Mouse (Mus musculus): ENCODE measurements around the gene Ino80e.
"Not testable (repeated sequence)": the region's sequence is repeated elsewhere in the genome, so short reads cannot be mapped to it uniquely, and the experiment has no call there.

Gene Ino80e

DNA sequence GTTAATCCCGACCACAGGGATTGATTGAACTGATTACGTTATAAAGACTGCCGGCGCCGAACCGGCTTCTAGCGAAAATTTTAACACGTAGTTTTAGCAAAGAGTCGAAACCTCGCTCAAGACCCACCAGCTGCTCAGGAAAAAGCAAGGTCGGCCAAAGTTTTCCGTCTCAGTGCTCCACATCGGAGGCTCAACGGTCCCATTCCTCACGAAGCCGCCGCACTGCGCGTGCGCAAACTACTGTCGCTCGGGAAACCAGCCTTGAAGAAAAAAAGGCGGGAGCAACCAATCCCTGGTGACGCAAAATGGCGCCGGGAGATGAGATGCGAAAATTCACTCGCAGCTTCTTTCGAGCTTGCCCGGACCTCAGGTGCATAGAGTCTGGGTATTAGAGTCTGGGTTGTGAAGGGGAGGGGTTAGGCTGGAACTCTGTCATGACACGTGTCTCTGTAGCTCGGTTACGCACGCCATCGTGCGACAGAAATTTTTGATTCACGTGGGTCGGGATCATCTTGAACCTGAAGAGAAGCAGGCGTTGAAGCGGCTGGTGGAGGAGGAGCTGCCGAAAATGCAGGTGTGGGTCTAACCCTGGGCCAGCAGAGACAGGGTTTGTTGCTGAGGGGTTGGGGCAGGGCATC lies at the start of gene Ino80e:
Gene Ino80e (minus strand): TSS at position 231 of the 638 bp plus-strand sequence.
- peak; percentile 93 for DNase-seq (ENCODE audit: low read depth)

DNA sequence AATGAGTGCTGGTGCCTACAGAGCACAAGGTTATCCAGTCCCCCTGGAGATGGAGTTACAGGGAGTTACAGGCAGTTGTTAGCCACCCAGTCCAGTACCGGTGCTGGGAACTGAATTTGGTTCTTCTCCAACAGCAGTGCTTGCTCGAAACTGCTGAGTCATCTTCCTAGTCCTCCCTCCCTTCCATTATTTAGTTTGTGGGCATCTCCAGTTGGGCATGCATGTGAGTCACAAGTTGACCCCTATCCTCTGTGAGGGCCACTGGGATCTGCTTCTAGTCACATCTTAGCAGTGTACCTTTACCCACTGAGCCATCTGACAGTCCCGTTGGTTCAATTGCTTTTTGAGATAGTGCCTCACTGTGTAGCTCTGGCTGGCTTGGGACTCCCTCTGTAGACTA lies 43.4 kb upstream of the Ino80e start:
- DNase-seq (ENCODE audit: low read depth), result peak; percentile 80

GRCm38 (mm10) chr7:126899781-126900180 lies 37.6 kb upstream of the Ino80e start:
- DNase-seq (ENCODE audit: low read depth), result not testable (repeated sequence)

DNA sequence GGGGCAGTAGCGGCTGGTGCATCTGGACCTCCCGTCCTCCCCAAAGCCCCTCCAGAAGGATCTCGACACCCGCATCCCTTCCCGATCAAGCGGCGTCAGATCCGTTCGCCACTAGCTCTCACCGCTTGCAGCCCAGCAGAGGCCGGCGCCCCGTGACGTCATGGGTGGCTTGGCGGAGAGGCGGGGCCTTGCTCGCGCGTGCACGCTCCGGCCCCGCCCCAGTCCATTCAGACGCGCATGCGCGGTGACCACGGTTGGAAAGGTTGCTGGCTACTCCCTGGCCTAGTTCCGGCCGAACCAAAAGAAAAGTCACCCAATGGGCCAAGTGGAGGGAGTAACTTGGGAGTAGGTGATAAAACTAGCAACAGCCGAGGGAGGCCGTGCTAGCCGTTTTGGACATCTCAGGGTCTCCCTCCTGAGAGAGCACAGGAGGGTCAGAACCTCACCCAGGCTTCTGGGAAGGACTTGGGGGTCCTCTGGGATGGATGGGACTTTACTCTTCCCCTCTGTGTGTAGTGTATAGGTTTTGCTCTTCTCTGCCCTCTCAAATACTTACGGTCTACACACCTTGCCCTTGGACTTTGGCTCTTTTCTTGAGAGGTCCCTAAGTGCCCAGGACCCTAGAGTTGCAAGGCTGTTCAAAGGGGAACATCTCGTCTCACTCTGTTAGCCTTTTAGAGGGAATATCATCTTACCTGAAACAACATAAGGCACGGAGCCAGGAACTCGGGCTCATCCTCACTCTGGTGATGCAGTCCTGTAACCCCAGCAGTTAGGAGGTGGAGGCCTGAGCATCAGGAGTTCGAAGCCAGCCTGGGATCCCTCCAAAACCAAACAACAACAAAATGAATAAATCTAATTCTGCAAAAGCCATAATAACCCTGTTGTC lies 36.2 kb upstream of the Ino80e start:
- DNase-seq (ENCODE audit: low read depth), result peak; percentile 94

- DNase-seq (ENCODE audit: low read depth), result peak; percentile 82
Observed at GRCm38 (mm10) chr7:126897390-126898101, 35.4 kb upstream of the Ino80e start.

DNA sequence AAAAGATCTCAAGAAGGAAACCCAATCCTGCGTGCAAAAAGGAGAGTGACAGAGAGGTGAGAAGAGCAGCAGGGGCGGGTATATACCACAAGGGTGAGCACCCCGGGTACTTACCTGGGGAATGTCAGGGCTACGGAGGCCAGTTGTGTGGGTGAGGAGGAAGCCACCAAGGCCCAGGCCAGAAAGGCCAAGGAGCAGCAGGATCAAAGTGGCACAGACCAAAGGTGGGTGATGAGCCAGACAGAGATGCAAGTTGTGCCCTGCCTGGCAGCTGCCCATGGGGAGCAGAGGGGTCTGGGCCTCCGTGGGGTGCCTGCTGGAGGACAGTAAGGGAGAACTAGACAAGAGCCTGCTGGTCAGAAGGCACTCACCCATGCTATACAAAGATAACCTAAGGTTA lies 34.7 kb upstream of the Ino80e start:
- DNase-seq (ENCODE audit: low read depth), result no peak

DNA sequence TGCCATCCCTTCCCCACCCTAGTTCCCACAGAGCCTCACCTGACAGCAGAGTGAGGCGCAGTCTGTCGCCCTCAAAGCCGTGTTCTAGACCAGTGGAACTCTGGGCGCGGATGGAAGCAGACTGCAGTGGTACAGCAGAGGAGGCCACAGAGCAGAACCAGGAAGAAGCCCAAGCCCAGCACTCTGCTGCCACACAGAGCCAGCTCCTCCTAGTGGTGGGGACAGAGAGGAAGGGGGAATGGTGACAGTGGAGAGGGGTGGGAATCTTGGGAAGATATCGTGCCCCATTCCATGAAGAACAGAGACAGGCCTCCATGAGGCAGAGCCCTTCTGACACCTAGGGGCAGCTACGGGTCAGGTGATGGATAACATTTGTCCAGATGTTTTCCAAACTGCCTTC lies 26.7 kb upstream of the Ino80e start:
- DNase-seq (ENCODE audit: low read depth), result peak; percentile 32

- no peak for DNase-seq (ENCODE audit: low read depth)
Observed at GRCm38 (mm10) chr7:126887281-126887680, 25.1 kb upstream of the Ino80e start.

DNA sequence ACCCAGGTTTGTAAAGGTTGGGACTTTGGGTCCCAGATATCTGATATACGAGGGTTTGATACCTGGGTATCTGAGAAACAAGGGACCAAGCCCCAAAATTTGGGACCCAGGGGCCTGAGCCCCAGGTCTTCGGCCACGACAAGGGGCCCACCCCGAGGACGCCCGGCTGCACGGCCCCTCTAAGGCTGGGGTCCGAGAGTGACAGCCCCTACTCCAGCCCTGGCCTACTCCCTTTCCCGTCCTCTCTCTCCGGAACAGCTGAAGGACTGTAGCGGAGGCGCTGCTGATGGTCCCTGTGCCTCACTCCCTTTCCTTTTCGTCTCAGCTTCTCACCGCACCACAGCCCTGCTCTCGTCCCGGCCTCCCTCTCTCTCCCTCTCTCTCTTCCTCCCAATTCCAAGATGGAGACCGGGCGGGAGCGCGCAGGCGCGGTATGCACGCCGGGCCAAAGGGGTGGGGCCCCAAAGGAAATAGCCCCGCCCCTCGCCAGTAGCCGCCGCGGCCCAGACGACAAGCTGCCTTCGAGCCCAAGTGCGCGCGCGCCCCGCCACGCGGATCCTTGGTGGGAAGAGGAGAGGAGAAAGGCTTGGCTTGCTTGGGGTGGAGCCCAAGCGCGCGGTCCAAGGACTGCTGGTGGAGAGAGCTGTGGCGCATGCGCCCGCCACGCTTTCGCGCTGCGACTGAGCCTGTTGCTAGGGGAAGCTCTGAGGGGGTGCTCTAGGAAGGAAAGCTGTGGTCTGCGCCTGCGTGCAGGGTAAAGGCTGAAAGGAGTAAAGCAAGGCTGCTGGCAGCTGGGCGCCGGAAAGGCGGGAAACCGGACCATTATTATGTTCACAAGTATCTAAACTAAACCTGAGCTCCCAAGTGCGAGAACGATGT lies 22.3 kb upstream of the Ino80e start, which contains the start of gene Taok2:
Gene Taok2 (minus strand): TSS at position 418 of the 879 bp plus-strand sequence.
- DNase-seq (ENCODE audit: low read depth), result peak; percentile 99

DNA sequence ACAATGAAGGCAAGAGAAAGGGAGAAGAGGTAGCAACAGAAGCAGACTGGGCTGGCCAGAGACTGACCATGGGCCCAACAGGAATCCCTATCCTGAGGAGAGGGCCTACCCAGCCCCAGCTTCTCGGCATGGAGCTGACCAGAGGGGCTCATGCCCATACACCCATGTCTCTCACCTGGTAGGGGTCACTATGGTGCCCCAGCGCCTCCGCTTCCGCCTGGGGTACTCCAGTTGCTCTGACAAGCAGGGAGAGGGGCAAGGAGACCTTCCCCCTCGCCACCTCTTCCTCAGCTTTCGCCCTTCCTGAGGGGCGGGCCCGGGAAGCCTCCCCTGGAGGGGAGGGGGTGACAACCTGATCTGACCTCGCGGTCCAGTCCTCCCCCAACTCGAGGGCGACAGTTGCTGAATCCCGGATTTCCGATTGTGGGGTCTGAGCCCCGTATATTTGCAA lies 21.6 kb upstream of the Ino80e start:
- peak; percentile 59 for DNase-seq (ENCODE audit: low read depth)

GRCm38 (mm10) chr7:126881040-126881439 lies 18.9 kb upstream of the Ino80e start:
- peak; percentile 37 for DNase-seq (ENCODE audit: low read depth)

DNA sequence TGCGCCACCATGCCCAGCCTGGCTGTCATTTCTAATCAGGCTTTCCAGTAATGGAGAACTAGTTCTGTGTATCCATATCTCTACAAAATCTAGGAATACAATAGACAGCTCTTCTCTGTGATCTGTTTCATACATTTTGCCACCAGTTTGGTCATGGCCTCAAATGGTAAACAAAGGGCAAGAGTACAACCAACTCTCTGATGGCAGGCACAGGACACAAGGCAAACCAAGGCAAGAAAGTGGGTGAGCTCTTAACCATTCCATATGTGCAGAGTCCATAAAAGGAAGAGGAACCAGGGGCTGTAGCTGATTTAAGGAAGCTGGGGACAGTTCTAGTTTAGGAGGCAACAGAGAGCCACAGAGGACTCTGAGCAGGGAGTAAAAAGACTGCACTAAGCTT lies 15.1 kb upstream of the Ino80e start:
- no peak for DNase-seq (ENCODE audit: low read depth)

DNA sequence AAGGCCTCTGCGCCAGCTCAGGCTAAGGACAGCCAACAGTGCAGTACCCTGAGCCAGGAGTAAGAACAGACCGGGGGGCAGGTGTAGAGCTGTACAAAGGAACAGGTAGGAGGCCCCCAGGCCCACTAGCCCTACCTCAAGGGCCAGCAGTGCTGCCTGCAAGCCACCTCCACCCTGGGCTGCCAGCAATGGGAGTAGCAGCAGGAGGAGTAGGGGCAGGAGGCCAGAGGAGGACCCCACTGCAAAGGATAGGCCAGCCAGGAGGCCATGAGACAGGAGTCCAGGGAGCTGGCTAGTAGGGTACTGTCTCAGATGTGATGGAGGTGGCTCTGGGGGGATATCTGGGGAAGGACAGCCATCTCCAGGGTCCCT lies 8.3 kb upstream of the Ino80e start:
- no peak for DNase-seq (ENCODE audit: low read depth)

GRCm38 (mm10) chr7:126869780-126870519 lies 7.8 kb upstream of the Ino80e start:
- DNase-seq (ENCODE audit: low read depth), result no peak

- DNase-seq (ENCODE audit: low read depth), result no peak
Observed at GRCm38 (mm10) chr7:126868003-126868402, 5.8 kb upstream of the Ino80e start.

DNA sequence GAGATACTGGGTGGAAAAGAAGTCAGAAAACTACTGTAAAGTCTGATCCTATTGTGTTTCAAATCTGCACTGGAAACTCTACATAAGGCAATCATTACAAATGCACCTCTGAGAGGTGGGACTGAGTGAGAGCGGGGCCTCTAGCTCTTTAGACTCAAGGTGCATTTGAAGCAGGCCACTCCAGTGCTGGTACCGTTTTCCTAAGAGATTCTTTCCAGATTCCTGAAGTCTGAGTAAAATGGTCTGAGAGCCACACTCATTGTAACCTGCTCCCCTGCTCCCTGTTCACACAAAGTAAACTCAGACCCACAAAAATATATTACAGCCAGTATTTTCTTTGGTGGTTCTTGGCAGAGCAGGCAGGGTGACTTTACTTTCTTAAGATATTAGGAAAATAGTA lies 5.4 kb upstream of the Ino80e start:
- DNase-seq (ENCODE audit: low read depth), result no peak

- no peak for DNase-seq (ENCODE audit: low read depth)
Observed at GRCm38 (mm10) chr7:126863791-126864190, 1.6 kb upstream of the Ino80e start.

DNA sequence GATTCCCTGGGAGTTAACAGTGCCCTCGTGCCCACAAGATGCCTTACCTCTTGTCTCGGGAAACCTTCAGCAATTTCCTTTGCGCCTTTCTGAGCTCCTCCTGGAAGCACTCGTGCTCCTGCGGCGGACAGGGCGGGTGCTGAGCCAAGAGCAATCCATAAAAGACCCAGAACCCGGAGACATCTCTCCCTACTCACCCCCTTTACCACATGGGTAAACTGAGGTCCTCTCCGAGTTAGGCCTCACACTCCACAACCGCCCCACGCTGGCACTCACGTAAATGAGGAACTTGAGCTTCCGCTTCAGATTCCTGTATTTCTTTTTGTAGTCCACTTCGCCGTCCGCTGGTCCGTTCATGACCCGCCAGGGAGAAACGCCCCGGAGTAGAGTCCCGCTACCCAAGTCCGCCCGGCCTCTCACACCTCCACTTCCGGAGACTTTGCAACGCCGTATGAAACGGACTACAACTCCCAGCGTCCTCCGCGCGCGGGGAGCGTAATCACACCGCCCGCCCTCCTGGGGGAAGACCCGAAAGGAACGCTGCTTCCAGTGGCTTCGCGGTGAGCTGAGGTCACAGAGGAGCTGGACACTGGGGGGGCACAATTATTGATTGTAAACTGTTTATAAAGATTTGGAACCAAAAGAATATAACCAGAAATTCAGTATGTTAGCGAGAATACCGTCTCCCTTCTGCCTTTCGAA lies 597 bp downstream of the Ino80e start, which contains the start of gene Hirip3:
Gene Hirip3 (plus strand): TSS at position 544 of the 702 bp plus-strand sequence.
- DNase-seq (ENCODE audit: low read depth), result peak; percentile 96

DNA sequence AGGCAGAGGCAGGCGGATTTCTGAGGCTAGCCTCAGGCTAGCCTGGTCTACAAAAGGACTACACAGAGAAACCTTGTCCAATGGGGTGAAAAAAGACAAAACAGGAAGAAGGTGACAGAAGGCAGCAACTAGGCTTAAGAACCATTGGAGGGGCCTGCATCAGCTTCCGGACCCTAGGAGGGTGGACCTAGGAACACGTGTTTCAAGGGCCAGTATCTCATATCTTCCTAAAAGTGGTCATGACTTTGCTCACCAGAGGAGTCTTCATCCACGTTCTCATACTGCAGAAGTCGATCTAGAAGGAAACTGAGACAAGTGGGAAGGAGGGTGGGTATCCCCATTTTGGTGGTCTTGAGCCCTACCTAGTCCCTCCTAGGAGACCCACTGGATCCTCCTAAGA lies 1.2 kb downstream of the Ino80e start:
- peak; percentile 73 for DNase-seq (ENCODE audit: low read depth)
